Mouse (Mus musculus): ENCODE data around the gene Tecr.
A peak's percentile ranks its signal among the peaks of the same experiment; 100 is the strongest.

GRCm38 (mm10) chr8:83607661-83608397, at the start of gene Tecr, which contains the start of gene Dnajb1:
- TF ChIP-seq CTCF (IDR thresholded peaks at IDR 0.05; ENCODE audit: low read depth, low read length) (no peak), EP300 (IDR thresholded peaks at IDR 0.05; ENCODE audit: insufficient read depth, low read depth, low read length) (no peak), POLR2A (IDR thresholded peaks at IDR 0.05; ENCODE audit: insufficient read depth, low read length) (peak; percentile 81)

Measured in ES-Bruce4 (cell line).